Mouse (Mus musculus) lung, postnatal 10 days (tissue): ENCODE data around the gene Slc35f2.

Source experiments
- DNase-seq: peaks from one replicate; pipeline ENCODE4 v3.0.0; 2021

The Slc35f2 gene

DNA sequence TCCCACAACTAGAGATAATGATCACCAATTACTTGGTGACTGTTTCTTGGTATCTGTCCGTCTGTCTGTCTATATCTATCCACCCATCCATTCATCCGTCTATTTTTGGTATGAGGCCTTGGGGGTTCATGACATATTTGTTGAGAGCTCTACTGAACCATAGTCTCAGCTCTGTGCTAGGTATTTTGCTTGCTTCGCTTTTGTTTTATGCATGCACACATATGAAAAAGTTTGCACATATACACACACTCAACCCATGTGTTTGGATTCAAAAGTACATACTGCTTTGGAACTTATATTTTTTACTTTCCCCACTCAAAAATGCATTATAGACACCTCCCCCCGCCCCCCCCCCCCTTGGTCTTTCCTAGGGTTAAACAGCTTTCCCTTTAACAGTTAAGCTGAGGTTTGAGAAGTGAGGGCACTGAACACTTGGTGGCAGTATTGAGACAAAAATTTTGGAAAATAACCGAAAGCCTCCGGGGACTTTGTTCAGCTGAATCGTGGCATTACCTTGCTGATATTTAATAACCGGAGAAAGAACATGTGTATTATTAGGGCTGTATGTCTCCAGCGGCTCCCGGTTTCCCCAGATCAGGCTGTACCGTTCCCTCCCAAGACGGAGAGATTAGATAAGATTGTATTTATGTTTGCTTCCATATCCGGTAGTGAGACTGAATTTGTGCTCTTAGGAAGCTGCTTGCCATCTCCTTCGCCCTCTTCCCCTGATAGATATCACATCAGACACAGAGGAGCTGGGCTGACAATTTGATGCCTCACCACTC lies 57.9 kb downstream of the Slc35f2 start:
- DNase-seq = peak; percentile 61

DNA sequence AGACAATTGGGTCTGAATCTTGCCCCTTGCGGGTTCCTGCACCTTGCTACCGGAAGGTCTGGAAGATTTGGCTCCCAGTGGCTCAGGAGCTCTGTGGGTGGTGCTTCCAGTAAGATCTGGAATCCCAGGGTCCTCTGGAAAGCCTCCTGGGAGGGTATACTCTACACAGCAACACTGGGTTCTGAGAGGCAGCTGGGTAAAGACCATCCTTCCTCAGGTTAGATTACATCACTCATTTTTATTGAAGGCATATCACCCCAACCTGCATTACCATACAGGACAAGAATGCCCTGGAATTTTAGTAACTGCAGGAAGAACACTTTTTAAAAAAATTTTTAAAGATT lies 58.5 kb downstream of the Slc35f2 start:
- DNase-seq = no peak

DNA sequence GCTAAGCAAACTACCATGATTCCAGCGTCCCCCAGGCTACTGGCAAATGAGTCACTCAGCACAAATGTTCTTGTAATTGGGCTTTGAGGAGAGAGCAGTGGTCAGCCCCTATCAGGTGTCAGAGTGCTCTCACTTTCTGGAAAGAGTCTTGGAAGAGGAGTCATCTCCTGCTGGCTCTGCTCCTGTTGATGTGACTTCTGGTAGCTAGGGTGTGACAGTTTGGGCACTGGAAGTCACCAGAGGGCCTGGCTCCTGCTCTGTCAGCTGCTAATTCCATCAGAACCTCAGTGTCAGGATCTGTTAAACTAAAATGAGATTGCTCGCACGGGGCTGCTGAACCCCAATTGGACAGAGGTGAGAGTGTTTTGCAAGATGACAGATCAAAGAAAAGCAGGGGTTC lies 63.7 kb downstream of the Slc35f2 start:
- DNase-seq = no peak

DNA sequence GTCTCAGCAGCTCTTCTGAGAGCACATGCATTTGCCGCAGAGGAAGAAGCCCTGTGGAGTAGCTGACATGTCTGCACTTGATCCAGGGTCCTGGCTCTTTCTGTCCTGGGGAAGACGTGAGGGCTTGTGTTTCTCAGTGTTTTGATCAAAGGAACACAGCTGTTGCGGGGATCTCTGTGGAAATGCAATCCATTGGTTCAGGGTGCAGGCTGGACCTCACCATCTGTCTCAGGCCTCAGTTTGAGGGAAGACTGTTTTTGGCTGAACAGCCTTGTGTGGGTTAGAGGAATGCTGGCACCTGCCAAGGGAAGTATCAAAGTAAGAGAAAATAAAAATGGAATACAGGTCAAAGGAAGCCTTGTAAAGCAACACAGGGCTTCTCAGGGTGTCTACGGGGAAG lies 64.6 kb downstream of the Slc35f2 start:
- no peak for DNase-seq

DNA sequence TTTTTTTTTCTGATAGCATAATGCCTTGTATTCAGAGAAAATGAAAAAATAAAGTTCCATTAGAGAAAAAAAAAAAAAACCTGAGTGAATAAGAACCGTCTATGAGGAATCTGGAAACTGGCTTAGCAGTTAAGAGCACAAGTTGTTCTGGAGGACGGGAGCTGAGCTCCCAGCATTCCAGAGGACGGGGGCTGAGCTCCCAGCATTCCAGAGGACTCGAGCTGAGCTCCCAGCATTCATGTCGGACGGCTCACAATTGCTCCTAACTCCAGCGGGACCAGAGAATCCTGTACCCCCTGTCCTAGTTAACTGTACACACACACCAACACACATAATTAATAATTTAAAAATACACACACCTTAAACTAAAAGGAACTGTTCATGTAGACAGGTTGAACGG lies 67.5 kb downstream of the Slc35f2 start:
- DNase-seq = no peak

DNA sequence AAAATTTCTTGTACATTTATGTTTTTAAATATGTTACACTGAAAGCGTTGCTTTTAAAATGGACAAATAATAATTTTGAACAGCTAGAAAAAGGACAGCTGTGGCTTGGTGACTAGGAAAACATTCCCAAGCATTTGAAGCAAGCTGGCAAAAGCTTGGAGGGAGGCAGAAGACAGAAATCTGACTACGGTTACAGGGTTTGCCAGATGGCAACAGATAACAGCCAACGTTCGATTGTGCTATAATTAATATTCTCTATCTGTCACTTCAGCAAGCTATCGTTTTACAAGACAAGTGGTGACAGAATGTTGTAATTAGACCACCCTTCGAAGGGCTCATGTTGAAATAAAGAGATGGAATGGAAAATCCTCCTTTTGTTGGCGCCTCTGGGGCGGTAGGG lies 77.2 kb downstream of the Slc35f2 start:
- no peak for DNase-seq

DNA sequence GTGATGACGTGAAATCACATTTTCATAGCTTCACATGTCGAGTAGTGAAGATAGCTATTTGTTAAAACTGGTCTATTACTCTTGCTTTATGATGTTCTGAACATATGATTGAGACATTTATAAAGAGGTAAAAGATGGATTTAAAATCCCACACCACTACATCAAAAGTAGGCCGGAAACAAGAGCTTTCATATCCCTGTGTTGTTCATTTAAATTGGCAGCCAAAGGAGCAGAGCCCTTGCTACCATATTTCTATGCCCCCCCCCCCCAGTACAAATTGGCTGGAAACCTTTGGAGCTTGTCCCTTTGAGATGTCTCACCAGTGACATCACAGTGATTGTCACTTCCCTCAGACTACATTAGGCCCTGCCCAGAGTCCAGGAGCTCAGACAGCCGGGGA lies 78.5 kb downstream of the Slc35f2 start, which contains the start of gene Sln:
TSS of gene Sln (plus strand) at position 301 of the 400 bp plus-strand sequence.
- DNase-seq = no peak

DNA sequence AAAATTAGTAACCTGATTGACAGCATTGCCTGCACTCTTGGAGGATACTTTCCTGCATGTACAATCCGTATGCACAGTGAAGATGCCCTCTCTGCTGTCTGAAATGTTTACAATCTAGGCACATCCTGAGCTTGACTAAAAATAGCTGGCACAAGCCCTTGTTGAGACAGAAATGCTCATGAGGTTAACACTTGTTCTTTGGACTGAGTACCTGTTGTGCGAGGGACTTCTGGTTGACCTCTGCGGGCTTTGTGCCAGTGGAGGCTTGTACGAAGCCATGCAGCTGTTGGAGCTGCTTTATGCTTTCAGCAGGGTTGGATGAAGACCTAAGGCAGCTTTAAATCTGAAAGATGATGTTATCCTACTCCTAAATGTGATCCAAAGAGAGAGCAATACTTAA lies 80.8 kb downstream of the Slc35f2 start:
- no peak for DNase-seq

DNA sequence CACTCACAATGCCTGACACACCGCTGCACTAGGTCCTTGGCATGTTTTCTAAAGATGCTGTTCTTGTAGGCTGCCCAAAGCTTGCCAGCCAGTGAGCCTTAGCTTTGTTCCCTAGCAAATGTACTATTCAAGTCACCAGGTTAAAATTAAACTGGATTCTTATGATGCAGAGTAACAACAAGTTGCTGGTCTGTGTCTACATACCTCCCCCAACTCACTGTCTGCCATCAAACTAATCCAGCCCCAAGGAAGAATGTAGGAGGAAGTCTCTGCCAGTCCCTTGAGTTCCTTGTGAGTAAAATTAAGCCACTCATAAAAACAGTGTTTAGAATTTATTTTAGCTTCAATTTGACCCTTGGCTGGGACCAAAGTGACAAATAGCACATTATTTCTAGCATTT lies 82.3 kb downstream of the Slc35f2 start:
- no peak for DNase-seq

DNA sequence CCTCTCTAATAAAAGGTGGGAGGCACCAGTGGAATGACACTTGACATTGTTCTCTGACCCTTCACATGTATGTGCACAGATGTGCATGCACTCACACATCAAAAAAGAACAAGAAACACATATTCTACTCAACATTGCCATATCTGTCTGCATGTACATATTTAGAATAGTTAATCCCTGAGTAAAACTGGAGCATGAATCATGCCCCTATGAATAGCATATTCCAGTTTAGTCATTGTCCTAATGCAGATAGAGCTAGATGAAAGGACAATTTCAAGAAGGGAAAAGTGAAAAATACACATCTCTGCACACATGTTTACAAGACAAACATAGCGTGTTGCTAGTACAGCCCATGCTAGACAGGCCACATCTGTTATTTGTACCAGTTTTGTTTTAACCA lies 83.2 kb downstream of the Slc35f2 start:
- no peak for DNase-seq

DNA sequence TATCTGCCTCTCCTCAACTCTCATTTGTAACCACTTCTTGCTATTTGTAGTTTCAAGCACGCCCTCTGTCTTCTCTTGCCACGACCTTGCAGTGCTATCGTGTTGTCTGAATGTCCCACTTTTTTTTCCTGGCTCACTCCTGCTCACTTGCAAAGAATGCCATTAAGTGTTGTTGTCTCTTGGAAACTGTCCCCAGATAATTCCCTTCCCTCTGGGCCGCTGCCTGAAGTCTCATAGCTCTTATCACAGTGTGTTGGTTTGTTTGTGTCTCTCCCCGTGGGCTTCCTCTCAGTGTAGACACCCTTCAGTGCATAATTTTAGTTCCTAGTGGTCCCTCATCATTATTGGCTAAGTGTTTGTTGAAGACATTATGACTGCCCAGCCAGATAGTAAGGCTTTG lies 86.5 kb downstream of the Slc35f2 start:
- DNase-seq = no peak
